Mouse (Mus musculus) CD4-positive, CD25-positive, alpha-beta regulatory T cell, adult 9 weeks (primary cell): ENCODE measurements around the gene Gm21627. TPM values are rescaled to one million over a fixed set of nuclear protein-coding genes. Genes with fewer than 3 reads are reported as not detected.

Experiments used
- polyA plus RNA-seq: library from polyadenylated mRNA; unstranded; fragments of 100-300 nt; shearing (Covaris generic); gene quantifications from one replicate; pipeline ENCODE4 v1.2.1, GENCODE M21; 2017

Gene Gm21627
- polyA plus RNA-seq, result not detected

DNA sequence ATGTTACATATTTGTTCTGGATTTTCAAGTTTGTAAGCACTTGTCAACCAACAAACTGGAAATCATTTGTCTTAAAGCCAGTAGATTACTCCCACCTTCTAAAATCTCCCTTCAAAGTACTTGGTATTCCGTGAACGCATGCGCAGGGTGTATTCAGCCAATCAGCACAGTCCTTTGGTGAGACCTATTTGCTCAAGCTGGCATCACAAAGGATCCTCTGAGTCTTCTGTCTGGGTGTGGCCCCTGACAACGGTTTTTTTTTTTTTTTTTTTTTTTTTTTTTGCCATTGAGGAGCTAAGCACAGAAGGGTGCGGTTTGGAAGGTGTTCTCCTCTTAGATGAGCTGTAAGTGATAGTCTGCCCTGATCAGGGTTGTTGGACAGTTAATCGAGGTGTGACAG, at the start of gene Gm21627:
Gm21627 (plus strand) TSS at position 301 of the 400 bp plus-strand sequence.

